Mouse (Mus musculus): ENCODE results near the gene Mfsd4a.

Gene Mfsd4a

GRCm38 (mm10) chr1:132019876-132020275 is 48.0 kb downstream of the Mfsd4a start:
- DNase-seq (ENCODE audit: extremely low spot score, low read depth, low spot score): no peak

- DNase-seq (ENCODE audit: extremely low spot score, low read depth, low spot score): no peak
Observed at GRCm38 (mm10) chr1:132016691-132017090, 51.2 kb downstream of the Mfsd4a start.

GRCm38 (mm10) chr1:132014800-132015199 is 53.1 kb downstream of the Mfsd4a start:
- no peak for DNase-seq (ENCODE audit: extremely low spot score, low read depth, low spot score)

- DNase-seq (ENCODE audit: extremely low spot score, low read depth, low spot score): no peak
Observed at GRCm38 (mm10) chr1:132012861-132013260, 55.0 kb downstream of the Mfsd4a start.

- DNase-seq (ENCODE audit: extremely low spot score, low read depth, low spot score): no peak
Observed at GRCm38 (mm10) chr1:132011785-132012184, 56.1 kb downstream of the Mfsd4a start.

GRCm38 (mm10) chr1:132010632-132011501 is 57.0 kb downstream of the Mfsd4a start:
- no peak for DNase-seq (ENCODE audit: extremely low spot score, low read depth, low spot score)

GRCm38 (mm10) chr1:132008881-132009644 is 58.8 kb downstream of the Mfsd4a start:
- no peak for DNase-seq (ENCODE audit: extremely low spot score, low read depth, low spot score)

GRCm38 (mm10) chr1:132007828-132008827 is 59.7 kb downstream of the Mfsd4a start:
- DNase-seq (ENCODE audit: extremely low spot score, low read depth, low spot score): no peak

- DNase-seq (ENCODE audit: extremely low spot score, low read depth, low spot score): no peak
Observed at GRCm38 (mm10) chr1:132007282-132007815, 60.5 kb downstream of the Mfsd4a start, which contains the start of gene Elk4. Gene Elk4 (plus strand): TSS chr1:132007607.

GRCm38 (mm10) chr1:132006721-132007120 is 61.1 kb downstream of the Mfsd4a start:
- DNase-seq (ENCODE audit: extremely low spot score, low read depth, low spot score): no peak

- no peak for DNase-seq (ENCODE audit: extremely low spot score, low read depth, low spot score)
Observed at GRCm38 (mm10) chr1:132006046-132006445, 61.8 kb downstream of the Mfsd4a start.

- no peak for DNase-seq (ENCODE audit: extremely low spot score, low read depth, low spot score)
Observed at GRCm38 (mm10) chr1:132005466-132005865, 62.4 kb downstream of the Mfsd4a start.

- no peak for DNase-seq (ENCODE audit: extremely low spot score, low read depth, low spot score)
Observed at GRCm38 (mm10) chr1:132004574-132005180, 63.2 kb downstream of the Mfsd4a start.

GRCm38 (mm10) chr1:132003817-132004216 is 64.0 kb downstream of the Mfsd4a start:
- DNase-seq (ENCODE audit: extremely low spot score, low read depth, low spot score): no peak

- no peak for DNase-seq (ENCODE audit: extremely low spot score, low read depth, low spot score)
Observed at GRCm38 (mm10) chr1:132003111-132003510, 64.8 kb downstream of the Mfsd4a start.

- DNase-seq (ENCODE audit: extremely low spot score, low read depth, low spot score): no peak
Observed at GRCm38 (mm10) chr1:132001880-132002330, 66.0 kb downstream of the Mfsd4a start.

- no peak for DNase-seq (ENCODE audit: extremely low spot score, low read depth, low spot score)
Observed at GRCm38 (mm10) chr1:132000506-132000905, 67.4 kb downstream of the Mfsd4a start.

- no peak for DNase-seq (ENCODE audit: extremely low spot score, low read depth, low spot score)
Observed at GRCm38 (mm10) chr1:131995062-131995461, 72.8 kb downstream of the Mfsd4a start.

- no peak for DNase-seq (ENCODE audit: extremely low spot score, low read depth, low spot score)
Observed at GRCm38 (mm10) chr1:131993169-131994040, 74.5 kb downstream of the Mfsd4a start.

Data from hindlimb bud, embryonic 11.5 days (tissue).